Mouse (Mus musculus) v-Abl transformed pro-B cells (cell line): ENCODE measurements around the gene Zfp354b.

Experiments used
- in situ Hi-C, 2 experiments: fragments of 400-800 bp; cut with MboI; formaldehyde crosslinking; loops; one replicate each; pipeline ENCODE4 v1.15.1; 2025; ENCODE audit not compliant: unreplicated experiment in 2 of 2

The Zfp354b gene

GRCm38 (mm10) chr11:50931451-50931866, at the start of gene Zfp354b:
Zfp354b (minus strand) TSS chr11:50931633.
- in situ Hi-C loops, result no loop called here

- in situ Hi-C loops, result no loop called here
Measured at GRCm38 (mm10) chr11:50977216-50977615, 45.8 kb upstream of the Zfp354b start.

- in situ Hi-C loops, result no loop called here
Measured at GRCm38 (mm10) chr11:50966230-50966629, 34.8 kb upstream of the Zfp354b start, which contains the start of gene Olfr1378. Olfr1378 (plus strand) TSS chr11:50966530.

- in situ Hi-C loops, result no loop called here
Measured at GRCm38 (mm10) chr11:50964886-50965285, 33.5 kb upstream of the Zfp354b start.

GRCm38 (mm10) chr11:50953665-50954064, 22.2 kb upstream of the Zfp354b start, which contains the start of gene Prop1:
Prop1 (minus strand) TSS chr11:50953765.
- in situ Hi-C loops, result no loop called here

- in situ Hi-C loops, result no loop called here
Measured at GRCm38 (mm10) chr11:50952290-50952689, 20.9 kb upstream of the Zfp354b start.

- in situ Hi-C loops, result loop anchor here in 1 of 2 experiments (10.0 kb wide), 1 partner anchor 581 kb away; no protein-coding TSS in a partner anchor
Measured at GRCm38 (mm10) chr11:50943506-50943905, 12.1 kb upstream of the Zfp354b start, which contains the start of gene 4933414I15Rik. 4933414I15Rik (minus strand) TSS chr11:50943765.

- in situ Hi-C loops, result loop anchor here in 1 of 2 experiments (10.0 kb wide), 1 partner anchor 582 kb away; no protein-coding TSS in a partner anchor
Measured at GRCm38 (mm10) chr11:50942386-50942785, 11.0 kb upstream of the Zfp354b start.

GRCm38 (mm10) chr11:50939621-50940366, 8.4 kb upstream of the Zfp354b start:
- in situ Hi-C loops, result loop anchor here in 1 of 2 experiments (10.0 kb wide), 1 partner anchor 585 kb away; no protein-coding TSS in a partner anchor

- in situ Hi-C loops, result no loop called here
Measured at GRCm38 (mm10) chr11:50938435-50938834, 7.0 kb upstream of the Zfp354b start.

- in situ Hi-C loops, result no loop called here
Measured at GRCm38 (mm10) chr11:50932040-50932439, 607 bp upstream of the Zfp354b start.

GRCm38 (mm10) chr11:50931021-50931420, 412 bp downstream of the Zfp354b start:
- in situ Hi-C loops, result no loop called here

GRCm38 (mm10) chr11:50930469-50931014, 891 bp downstream of the Zfp354b start:
- in situ Hi-C loops, result no loop called here

GRCm38 (mm10) chr11:50915671-50916320, 15.6 kb downstream of the Zfp354b start, which contains the start of gene Zfp2:
Zfp2 (minus strand) TSS chr11:50916165.
- in situ Hi-C loops, result no loop called here

GRCm38 (mm10) chr11:50914461-50914860, 17.0 kb downstream of the Zfp354b start:
- in situ Hi-C loops, result no loop called here

GRCm38 (mm10) chr11:50913301-50913700, 18.1 kb downstream of the Zfp354b start:
- in situ Hi-C loops, result no loop called here

- in situ Hi-C loops, result no loop called here
Measured at GRCm38 (mm10) chr11:50908136-50908535, 23.3 kb downstream of the Zfp354b start.

GRCm38 (mm10) chr11:50897359-50897758, 34.1 kb downstream of the Zfp354b start:
- in situ Hi-C loops, result no loop called here

GRCm38 (mm10) chr11:50892441-50892840, 39.0 kb downstream of the Zfp354b start:
- in situ Hi-C loops, result no loop called here

- in situ Hi-C loops, result loop anchor here in 1 of 2 experiments (10.0 kb wide), 1 partner anchor 113 kb away; no protein-coding TSS in a partner anchor
Measured at GRCm38 (mm10) chr11:50887390-50888128, 43.9 kb downstream of the Zfp354b start, which contains the start of gene Zfp454. Zfp454 (minus strand) TSS chr11:50887651.
